Mouse (Mus musculus) neural tube, embryonic 15.5 days (tissue): Measurements from ENCODE around the gene Mef2c. TPM values are rescaled to one million over a fixed set of nuclear protein-coding genes. Genes with fewer than 3 reads are reported as not detected.

Source experiments
- ATAC-seq: fragments of 200-750 bp; cut with Nextera tagmentation; 2 replicates; pipeline ENCODE4 v1.8.0; 2017; ENCODE audit warnings: mild to moderate bottlenecking, moderate TSS enrichment, moderate library complexity; ENCODE audit not compliant: low FRiP score
- H3K27ac ChIP-seq: fragments of 300-500 bp; sonication (generic); replicated peaks from 2 replicates; pipeline ENCODE4 v1.5.1; 2015; ENCODE audit warnings: mild to moderate bottlenecking, inconsistent platforms
- H3K27me3 ChIP-seq: fragments of 300-500 bp; sonication (generic); replicated peaks from 2 replicates; pipeline ENCODE4 v1.6.1; 2015; ENCODE audit warnings: inconsistent platforms
- H3K36me3 ChIP-seq: fragments of 300-500 bp; sonication (generic); 2 replicates; pipeline ENCODE4 v1.6.1; 2015; ENCODE audit warnings: inconsistent platforms
- H3K4me1 ChIP-seq: fragments of 300-500 bp; sonication (generic); 2 replicates; pipeline ENCODE4 v1.6.1; 2015; ENCODE audit warnings: inconsistent platforms
- H3K4me2 ChIP-seq: fragments of 300-500 bp; sonication (generic); 2 replicates; pipeline ENCODE4 v1.6.1; 2015; ENCODE audit warnings: inconsistent platforms, mild to moderate bottlenecking, moderate library complexity
- H3K4me3 ChIP-seq: fragments of 300-500 bp; sonication (generic); replicated peaks from 2 replicates; pipeline ENCODE4 v1.5.1; 2015; ENCODE audit warnings: mild to moderate bottlenecking, inconsistent platforms
- H3K9ac ChIP-seq: fragments of 300-500 bp; sonication (generic); replicated peaks from 2 replicates; pipeline ENCODE4 v1.6.1; 2015; ENCODE audit warnings: mild to moderate bottlenecking, inconsistent platforms
- H3K9me3 ChIP-seq: fragments of 300-500 bp; sonication (generic); replicated peaks from 2 replicates; pipeline ENCODE4 v1.6.1; 2016; ENCODE audit warnings: inconsistent platforms
- WGBS: fragments of 180-500 bp; shearing (Covaris S2); methylation state at CpG from one replicate; pipeline ENCODE4 v1.1.7; 2015; ENCODE audit warnings: mixed read lengths; 5-methylcytosine and 5-hydroxymethylcytosine counted together
- polyA plus RNA-seq: library from polyadenylated mRNA; unstranded; fragments of >200 nt; fragmentation: Nextera tagmentation; extraction: Ambion mirVana; gene quantifications from 2 replicates; pipeline ENCODE4 v1.2.1, GENCODE M21; 2015

Mef2c gene
- polyA plus RNA-seq, 1 experiment from 2014 or later = 29.7 TPM

- Histone ChIP-seq H3K4me3 (no peak overlapping the region), H3K27ac (no peak overlapping the region), H3K9ac (no peak overlapping the region), H3K4me1 (0 out of 2 replicates have a peak, but pooled peaks cover 6% of the 10 kb centered on the region), H3K9me3 (no peaks in the 10 kb centered on the region), H3K4me2 (no peak overlapping the region), H3K27me3 (no peaks in the 10 kb centered on the region), H3K36me3 (no peaks in the 10 kb centered on the region)
- no peak for ATAC-seq
- WGBS = 93% methylated on average over 4 of the region's 4 CpGs
Observed at GRCm38 (mm10) chr13:83601741-83602140, 97.9 kb downstream of the Mef2c start.

DNA sequence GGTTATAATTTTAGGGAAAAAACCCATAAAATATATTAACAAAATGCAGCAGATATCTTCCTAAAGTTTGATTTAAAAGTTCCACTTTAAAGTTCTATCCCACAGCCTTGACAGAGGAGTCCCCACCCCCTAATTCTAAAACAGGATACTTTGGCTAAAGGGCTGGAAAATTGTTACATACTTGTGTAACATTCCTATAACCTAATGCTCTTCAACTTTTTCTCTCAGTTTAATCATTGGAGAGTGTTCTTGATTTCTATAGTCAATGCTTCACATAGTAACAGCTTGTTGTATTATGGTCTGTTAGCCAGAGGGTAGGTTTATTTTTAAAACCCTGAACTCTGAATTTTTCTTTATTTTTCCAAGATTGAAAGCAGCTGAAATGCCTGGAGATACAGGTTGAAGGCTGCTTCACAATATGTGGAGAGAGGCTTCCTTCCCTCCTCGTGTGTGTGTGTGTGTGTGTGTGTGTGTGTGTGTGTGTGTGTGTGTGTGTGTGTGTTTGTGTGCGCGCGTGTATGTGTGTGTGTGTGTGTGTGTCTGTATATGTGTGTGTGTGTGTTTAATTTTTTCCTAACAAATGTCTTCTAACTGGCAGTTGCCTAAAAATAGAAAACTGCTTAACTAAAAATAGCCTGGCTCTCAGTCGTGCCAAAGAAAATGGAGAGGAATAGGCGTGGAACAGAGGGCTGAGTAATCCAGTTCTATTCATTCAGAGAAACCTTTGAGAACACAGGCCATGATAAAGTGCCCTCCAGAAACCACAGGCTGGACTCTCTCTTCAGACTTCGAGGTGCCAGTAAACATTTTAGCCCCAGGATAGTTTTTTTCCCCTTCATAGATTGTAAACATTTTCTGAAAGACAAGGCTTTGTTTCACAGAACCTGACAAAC is 99.8 kb downstream of the Mef2c start:
- H3K4me2 ChIP-seq = no peak overlapping the region
- no peak for ATAC-seq
- H3K9me3 ChIP-seq = no peaks in the 10 kb centered on the region
- WGBS = 46% methylated on average over 7 of the region's 7 CpGs
- no peak overlapping the region for H3K27ac ChIP-seq
- no peaks in the 10 kb centered on the region for H3K36me3 ChIP-seq
- H3K4me1 ChIP-seq = peaks cover 12% of the 10 kb centered on the region
- H3K9ac ChIP-seq = no peak overlapping the region
- H3K27me3 ChIP-seq = no peaks in the 10 kb centered on the region
- H3K4me3 ChIP-seq = no peak overlapping the region

DNA sequence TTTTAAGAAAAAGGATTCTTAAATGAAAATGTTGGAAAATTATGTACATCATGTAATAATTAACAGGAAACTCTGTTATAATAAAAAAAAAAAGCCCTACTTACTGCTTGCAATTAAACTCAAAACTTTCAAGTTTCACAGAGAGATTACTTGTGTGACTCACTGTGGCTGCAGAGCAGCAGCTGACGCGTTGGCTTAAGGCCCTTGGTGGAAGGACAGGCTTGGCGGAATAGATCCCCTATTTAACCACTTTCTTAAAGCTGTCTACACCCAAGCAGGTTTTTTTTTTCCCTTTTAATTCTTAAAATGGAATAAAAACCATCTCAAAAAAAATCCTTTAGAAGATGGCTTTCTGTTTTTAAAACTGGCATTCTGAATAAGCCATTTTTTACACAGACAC is 100.5 kb downstream of the Mef2c start:
- Histone ChIP-seq H3K4me1 (peaks cover 12% of the 10 kb centered on the region), H3K9ac (no peak overlapping the region), H3K4me2 (no peak overlapping the region), H3K9me3 (no peaks in the 10 kb centered on the region), H3K36me3 (no peaks in the 10 kb centered on the region), H3K27ac (no peak overlapping the region), H3K4me3 (no peak overlapping the region), H3K27me3 (no peaks in the 10 kb centered on the region)
- WGBS = 18% methylated on average over 3 of the region's 3 CpGs
- no peak for ATAC-seq

DNA sequence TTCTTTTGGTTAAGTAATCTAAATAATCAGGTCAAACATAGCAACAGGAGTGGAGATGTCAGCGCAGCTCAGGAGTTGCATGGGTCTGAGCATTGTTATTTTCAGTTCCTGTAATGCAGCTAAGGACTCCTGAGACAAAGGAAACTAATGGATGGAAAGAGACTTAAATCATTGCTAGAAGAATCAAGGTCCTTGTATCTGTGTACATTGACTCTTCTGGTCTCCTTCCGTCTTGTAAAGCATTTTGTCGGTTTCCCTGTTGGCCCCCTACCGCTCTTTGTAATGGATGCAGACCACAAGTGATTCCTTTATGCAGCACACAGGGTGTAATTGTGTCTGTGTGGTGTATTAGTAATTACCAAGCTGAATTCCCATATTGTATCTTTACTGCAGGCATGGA is 101.0 kb downstream of the Mef2c start:
- 20% methylated on average over 4 of the region's 4 CpGs for WGBS
- ATAC-seq = peak; percentile 60; the same call in 1 of the 2 replicates
- no peak overlapping the region for H3K27ac ChIP-seq

GRCm38 (mm10) chr13:83607883-83608581 is 104.2 kb downstream of the Mef2c start:
- Histone ChIP-seq H3K27ac (no peak overlapping the region), H3K9me3 (no peaks in the 10 kb centered on the region), H3K36me3 (no peaks in the 10 kb centered on the region), H3K9ac (no peak overlapping the region), H3K4me2 (no peak overlapping the region), H3K4me1 (peaks cover 12% of the 10 kb centered on the region), H3K4me3 (no peak overlapping the region), H3K27me3 (no peaks in the 10 kb centered on the region)
- ATAC-seq = peak; percentile 58; the same call in 1 of the 2 replicates
- 26% methylated on average over 4 of the region's 4 CpGs for WGBS

More for the DNA sequence above, 101.0 kb downstream of the Mef2c start:
- Histone ChIP-seq H3K27me3 (no peaks in the 10 kb centered on the region), H3K36me3 (no peaks in the 10 kb centered on the region), H3K9ac (no peak overlapping the region), H3K4me2 (no peak overlapping the region), H3K9me3 (no peaks in the 10 kb centered on the region), H3K4me1 (peaks cover 12% of the 10 kb centered on the region), H3K4me3 (no peak overlapping the region)

- no peak for ATAC-seq
- Histone ChIP-seq H3K36me3 (no peaks in the 10 kb centered on the region), H3K4me3 (no peak overlapping the region), H3K27me3 (no peaks in the 10 kb centered on the region), H3K9me3 (no peaks in the 10 kb centered on the region), H3K27ac (no peak overlapping the region), H3K4me2 (no peak overlapping the region), H3K4me1 (peaks cover 10% of the 10 kb centered on the region), H3K9ac (no peak overlapping the region)
- WGBS = 62% methylated on average over 3 of the region's 3 CpGs
Observed at GRCm38 (mm10) chr13:83608851-83609516, 105.2 kb downstream of the Mef2c start.

- ATAC-seq = no peak
- Histone ChIP-seq H3K9ac (no peak overlapping the region), H3K27ac (no peak overlapping the region), H3K9me3 (no peaks in the 10 kb centered on the region), H3K4me2 (no peak overlapping the region), H3K27me3 (no peaks in the 10 kb centered on the region), H3K4me1 (peaks cover 10% of the 10 kb centered on the region), H3K4me3 (no peak overlapping the region), H3K36me3 (no peaks in the 10 kb centered on the region)
- 76% methylated on average over 3 of the region's 3 CpGs for WGBS
Observed at GRCm38 (mm10) chr13:83609517-83609878, 105.7 kb downstream of the Mef2c start.

GRCm38 (mm10) chr13:83610124-83610523 is 106.3 kb downstream of the Mef2c start:
- no peak overlapping the region for H3K27ac ChIP-seq
- WGBS = 89% methylated on average over 8 of the region's 8 CpGs

DNA sequence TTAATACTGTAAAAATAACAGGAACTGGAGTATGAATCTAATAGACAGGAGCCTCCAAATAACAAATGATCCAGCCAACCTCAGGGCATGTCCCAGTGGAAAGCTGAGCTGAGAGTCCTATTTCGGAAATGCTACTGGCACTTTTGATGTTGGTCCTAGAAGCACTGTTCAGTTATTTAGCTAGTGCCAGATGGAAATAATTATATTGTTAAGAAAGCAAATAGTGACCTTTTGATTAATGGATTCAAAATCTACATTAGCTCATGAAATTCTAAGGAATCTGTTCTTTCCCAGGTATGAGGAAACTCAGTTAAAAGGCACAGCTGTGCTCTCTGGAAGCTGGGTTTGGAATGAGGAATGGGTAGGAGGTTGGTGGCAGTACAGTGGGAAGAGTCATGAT is 108.4 kb downstream of the Mef2c start:
- 92% methylated on average over 1 of the region's 1 CpGs for WGBS
- ATAC-seq = no peak
- no peak overlapping the region for H3K4me3 ChIP-seq
- no peaks in the 10 kb centered on the region for H3K9me3 ChIP-seq
- H3K4me2 ChIP-seq = no peak overlapping the region
- H3K27me3 ChIP-seq = no peaks in the 10 kb centered on the region
- no peak overlapping the region for H3K27ac ChIP-seq
- peaks cover 6% of the 10 kb centered on the region for H3K4me1 ChIP-seq
- H3K36me3 ChIP-seq = no peaks in the 10 kb centered on the region
- H3K9ac ChIP-seq = no peak overlapping the region

More at GRCm38 (mm10) chr13:83610124-83610523, 106.3 kb downstream of the Mef2c start:
- no peak overlapping the region for H3K4me3 ChIP-seq
- H3K4me2 ChIP-seq = no peak overlapping the region
- no peaks in the 10 kb centered on the region for H3K27me3 ChIP-seq
- ATAC-seq = no peak
- no peaks in the 10 kb centered on the region for H3K36me3 ChIP-seq
- H3K9ac ChIP-seq = no peak overlapping the region
- no peaks in the 10 kb centered on the region for H3K9me3 ChIP-seq
- peaks cover 6% of the 10 kb centered on the region for H3K4me1 ChIP-seq

GRCm38 (mm10) chr13:83615875-83616274 is 112.0 kb downstream of the Mef2c start:
- H3K4me3 ChIP-seq = no peak overlapping the region

GRCm38 (mm10) chr13:83624651-83625050 is 120.8 kb downstream of the Mef2c start:
- H3K9ac ChIP-seq = no peak overlapping the region
- H3K4me1 ChIP-seq = no peaks in the 10 kb centered on the region
- 93% methylated on average over 4 of the region's 4 CpGs for WGBS
- no peaks in the 10 kb centered on the region for H3K36me3 ChIP-seq
- H3K9me3 ChIP-seq = no peaks in the 10 kb centered on the region
- H3K27me3 ChIP-seq = no peaks in the 10 kb centered on the region
- no peak for ATAC-seq
- no peak overlapping the region for H3K27ac ChIP-seq
- no peak overlapping the region for H3K4me3 ChIP-seq
- H3K4me2 ChIP-seq = no peak overlapping the region

More at GRCm38 (mm10) chr13:83615875-83616274, 112.0 kb downstream of the Mef2c start:
- no peaks in the 10 kb centered on the region for H3K4me1 ChIP-seq
- H3K9ac ChIP-seq = no peak overlapping the region
- H3K9me3 ChIP-seq = no peaks in the 10 kb centered on the region
- no peak overlapping the region for H3K27ac ChIP-seq
- WGBS = 90% methylated on average over 3 of the region's 3 CpGs
- H3K27me3 ChIP-seq = no peaks in the 10 kb centered on the region
- no peak for ATAC-seq
- no peak overlapping the region for H3K4me2 ChIP-seq
- H3K36me3 ChIP-seq = no peaks in the 10 kb centered on the region
